Mouse (Mus musculus): Measurements from ENCODE around the gene Idua.

DNA sequence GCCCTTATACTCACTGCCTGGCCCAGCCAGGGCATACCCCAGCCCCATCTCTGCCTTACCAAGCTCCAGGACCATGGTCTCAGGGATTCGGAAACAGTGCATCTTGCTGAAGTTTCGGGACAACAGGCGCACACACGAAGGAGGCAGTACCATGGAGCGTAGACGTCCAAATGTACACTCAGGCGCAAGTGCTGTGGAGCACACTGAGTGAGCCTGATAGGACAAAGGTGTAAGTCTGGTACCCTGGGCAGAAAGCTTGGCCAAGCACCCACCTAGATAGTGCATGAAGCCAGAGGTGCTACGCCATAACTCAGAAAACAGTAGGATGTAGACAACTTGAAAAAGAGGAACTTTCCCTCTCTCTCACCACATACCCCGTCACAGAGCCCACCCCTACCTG lies 4.8 kb upstream of the Idua start:
- TF ChIP-seq CTCF (IDR thresholded peaks at IDR 0.05; ENCODE audit: low read depth, low read length) (no peak), POLR2A (IDR thresholded peaks at IDR 0.05; ENCODE audit: extremely low read depth, insufficient read depth, low read length) (no peak)
